Mouse (Mus musculus): ENCODE measurements around the gene Vwa3b.

Gene Vwa3b

GRCm38 (mm10) chr1:37230404-37230803 is 204.0 kb downstream of the Vwa3b start:
- peak; percentile 87 for DNase-seq (ENCODE audit: low read depth, low spot score)

- DNase-seq (ENCODE audit: low read depth, low spot score), result peak; percentile 71
Measured at GRCm38 (mm10) chr1:37231295-37231701, 204.9 kb downstream of the Vwa3b start.

Measured in skeletal muscle tissue, adult 2 months (tissue).